Mouse (Mus musculus): ENCODE measurements around the gene Ubqln1. TPM values are rescaled to one million over a fixed set of nuclear protein-coding genes. Genes with fewer than 3 reads are reported as not detected.
A peak's percentile ranks its signal among the peaks of the same experiment; 100 is the strongest.

Ubqln1 gene
- polyA plus RNA-seq, 1 experiment = 92.7 TPM

- Histone ChIP-seq H3K27ac (replicated peaks; ENCODE audit: low read depth, low read length) (no peak overlapping the region), H3K4me3 (ENCODE audit: insufficient read depth, low read depth, low read length) (no peak overlapping the region)
These were observed 27.0 kb downstream of the Ubqln1 start for GRCm38 (mm10) chr13:58188412-58188811.

DNA sequence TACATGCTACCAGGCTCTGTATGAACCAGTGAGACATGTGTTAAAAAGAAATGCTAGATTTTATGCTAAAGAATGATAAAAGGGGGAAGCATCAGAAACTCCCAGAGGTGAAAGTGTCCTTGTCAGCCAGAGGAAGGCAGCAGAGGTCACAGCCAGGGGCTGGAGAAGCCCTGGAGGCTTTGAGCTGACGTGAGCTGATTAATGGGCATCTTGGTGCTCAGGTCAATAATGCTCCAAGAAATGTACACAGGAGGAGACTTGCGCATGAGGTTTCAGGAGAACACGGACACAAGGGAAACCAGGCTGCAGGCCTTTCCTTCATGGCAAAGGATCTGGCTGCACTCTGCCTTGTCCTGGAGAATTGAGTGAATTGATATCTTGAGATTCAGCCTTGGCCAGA lies 27.7 kb downstream of the Ubqln1 start:
- Histone ChIP-seq H3K27ac (replicated peaks; ENCODE audit: low read depth, low read length) (no peak overlapping the region), H3K4me1 (ENCODE audit: control insufficient read depth, insufficient read depth, insufficient read length, low read length) (no peaks in the 10 kb centered on the region), H3K4me3 (ENCODE audit: insufficient read depth, low read depth, low read length) (no peak overlapping the region)

More at GRCm38 (mm10) chr13:58188412-58188811, 27.0 kb downstream of the Ubqln1 start:
- H3K4me1 ChIP-seq (ENCODE audit: control insufficient read depth, insufficient read depth, insufficient read length, low read length) = no peaks in the 10 kb centered on the region

DNA sequence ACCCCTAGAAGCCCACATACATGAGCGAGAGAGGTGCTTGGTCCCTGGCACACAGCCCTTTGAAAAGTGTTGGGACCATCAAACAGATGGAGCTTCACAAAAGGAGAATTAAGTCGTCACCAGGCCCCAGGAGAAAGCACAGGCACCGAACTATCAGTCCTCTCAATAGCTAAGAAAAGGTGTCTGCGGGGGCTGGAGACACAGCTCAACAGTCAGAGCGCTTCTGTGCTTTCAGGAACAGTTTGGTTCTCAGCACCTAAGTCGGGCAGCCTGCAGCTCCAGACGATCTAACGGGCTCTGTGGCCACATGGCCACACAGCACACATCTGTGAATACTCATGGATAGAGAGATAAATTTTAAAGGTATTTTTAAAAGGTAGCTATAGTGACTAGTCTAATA lies 29.2 kb downstream of the Ubqln1 start:
- H3K4me3 ChIP-seq (ENCODE audit: insufficient read depth, low read depth, low read length) = no peak overlapping the region
- no peaks in the 10 kb centered on the region for H3K4me1 ChIP-seq (ENCODE audit: control insufficient read depth, insufficient read depth, insufficient read length, low read length)
- no peak overlapping the region for H3K27ac ChIP-seq (replicated peaks; ENCODE audit: low read depth, low read length)

GRCm38 (mm10) chr13:58184111-58184510 lies 31.3 kb downstream of the Ubqln1 start:
- Histone ChIP-seq H3K4me1 (ENCODE audit: control insufficient read depth, insufficient read depth, insufficient read length, low read length) (no peaks in the 10 kb centered on the region), H3K27ac (replicated peaks; ENCODE audit: low read depth, low read length) (no peak overlapping the region), H3K4me3 (ENCODE audit: insufficient read depth, low read depth, low read length) (no peak overlapping the region)

DNA sequence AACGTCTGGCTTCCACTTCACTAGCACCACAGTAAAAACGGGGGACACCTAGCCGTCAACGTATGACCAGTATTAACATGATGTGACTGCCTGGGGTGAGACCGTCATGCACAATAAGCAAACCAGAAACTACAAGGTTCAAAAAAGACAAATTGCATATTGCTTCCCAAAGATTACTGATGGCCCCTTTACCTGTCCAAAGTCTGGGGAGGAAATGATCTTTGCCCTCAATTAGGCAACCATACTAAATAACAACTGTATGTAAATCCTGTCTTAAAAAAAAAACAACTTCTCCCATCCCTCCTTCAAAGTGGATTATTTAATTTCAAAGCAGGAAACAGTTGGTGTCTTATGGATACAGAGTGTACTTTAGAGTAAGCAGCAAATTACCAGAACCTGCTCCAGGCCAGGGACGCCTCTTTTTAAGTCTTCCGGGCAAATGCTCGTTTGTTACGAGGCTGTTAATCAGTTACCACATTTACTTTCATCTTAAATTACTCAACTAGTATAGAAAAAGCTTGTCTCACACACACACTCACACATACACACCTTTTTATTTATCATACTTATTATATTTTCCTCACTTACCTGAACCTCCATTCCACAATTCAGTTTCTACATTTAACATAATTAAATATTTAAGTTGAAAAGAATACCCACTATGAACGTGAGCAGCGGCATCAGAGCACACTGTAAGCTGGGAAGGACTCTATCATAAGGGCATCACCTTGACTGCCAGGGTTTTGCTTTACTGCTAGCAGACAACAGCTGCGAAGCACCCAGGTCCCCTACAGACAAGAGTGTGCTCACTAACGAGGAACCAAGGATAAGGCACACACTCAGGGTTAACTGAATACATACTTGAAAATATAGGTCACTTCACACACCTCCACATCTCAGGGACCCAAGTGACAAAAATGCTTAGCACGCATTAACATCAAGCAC lies 33.6 kb downstream of the Ubqln1 start:
- H3K27ac ChIP-seq (replicated peaks; ENCODE audit: low read depth, low read length) = no peak overlapping the region

GRCm38 (mm10) chr13:58177511-58178208 lies 37.8 kb downstream of the Ubqln1 start:
- no peaks in the 10 kb centered on the region for H3K4me1 ChIP-seq (ENCODE audit: control insufficient read depth, insufficient read depth, insufficient read length, low read length)
- no peak overlapping the region for H3K4me3 ChIP-seq (ENCODE audit: insufficient read depth, low read depth, low read length)
- no peak overlapping the region for H3K27ac ChIP-seq (replicated peaks; ENCODE audit: low read depth, low read length)

More for the DNA sequence above, 33.6 kb downstream of the Ubqln1 start:
- no peaks in the 10 kb centered on the region for H3K4me1 ChIP-seq (ENCODE audit: control insufficient read depth, insufficient read depth, insufficient read length, low read length)
- no peak overlapping the region for H3K4me3 ChIP-seq (ENCODE audit: insufficient read depth, low read depth, low read length)

DNA sequence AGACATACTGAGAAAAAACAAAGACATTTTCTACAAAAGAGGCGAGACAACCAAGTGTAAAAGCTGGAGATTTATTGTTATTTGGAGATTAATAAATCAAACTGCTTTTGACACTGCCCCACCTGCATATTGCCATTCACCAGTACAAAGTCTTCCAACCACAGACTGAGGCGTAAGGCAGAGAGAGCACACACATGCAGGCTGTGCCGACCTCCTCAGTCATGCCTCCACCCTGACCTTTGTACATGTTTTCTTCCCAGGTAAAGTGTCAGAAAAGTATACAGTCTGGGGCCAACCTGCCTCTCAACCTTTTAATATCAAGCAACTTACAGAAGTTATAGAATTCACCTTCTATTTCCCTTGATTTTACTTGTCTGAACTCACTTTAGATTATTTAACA lies 39.3 kb downstream of the Ubqln1 start:
- no peak overlapping the region for H3K27ac ChIP-seq (replicated peaks; ENCODE audit: low read depth, low read length)
- no peaks in the 10 kb centered on the region for H3K4me1 ChIP-seq (ENCODE audit: control insufficient read depth, insufficient read depth, insufficient read length, low read length)
- H3K4me3 ChIP-seq (ENCODE audit: insufficient read depth, low read depth, low read length) = no peak overlapping the region

DNA sequence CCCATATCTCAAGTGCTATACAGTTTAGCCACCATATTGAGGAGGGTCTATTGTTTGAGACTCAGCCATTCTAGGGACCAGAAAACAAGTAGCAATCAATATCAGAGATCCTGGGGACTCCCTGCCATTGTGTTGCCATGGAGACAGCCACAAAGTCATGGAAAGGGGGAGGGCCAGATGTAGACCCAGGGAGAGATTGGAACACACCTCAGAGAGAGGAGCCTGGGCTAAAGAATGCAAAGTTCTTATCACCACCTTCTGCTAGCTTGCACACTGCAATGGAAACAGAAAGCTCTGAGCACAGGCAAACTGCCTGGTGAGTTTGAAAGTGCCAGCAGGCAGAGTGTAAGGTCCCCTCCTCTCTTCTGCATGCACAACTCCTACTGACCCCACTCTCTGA lies 47.3 kb downstream of the Ubqln1 start:
- Histone ChIP-seq H3K4me3 (ENCODE audit: insufficient read depth, low read depth, low read length) (no peak overlapping the region), H3K27ac (replicated peaks; ENCODE audit: low read depth, low read length) (no peak overlapping the region), H3K4me1 (ENCODE audit: control insufficient read depth, insufficient read depth, insufficient read length, low read length) (no peaks in the 10 kb centered on the region)

DNA sequence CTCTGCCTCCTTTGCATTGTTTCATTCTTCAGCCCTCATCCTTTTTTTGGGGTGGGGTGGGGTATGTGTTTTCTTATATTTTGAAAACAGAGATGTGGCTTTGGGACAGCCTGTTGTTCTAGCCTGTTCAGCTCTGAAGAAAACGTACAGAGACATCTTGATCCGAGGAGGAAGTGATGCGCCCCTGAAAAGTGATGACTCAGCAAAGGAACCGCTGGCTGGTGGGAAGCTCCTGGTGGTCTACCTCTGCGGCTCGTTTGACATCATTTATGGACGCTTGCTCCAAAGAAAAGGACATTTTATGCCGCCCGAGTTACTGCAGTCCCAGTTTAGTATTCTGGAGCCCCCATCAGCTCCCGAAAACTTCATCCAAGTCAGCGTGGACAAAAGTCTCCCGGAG lies 52.1 kb downstream of the Ubqln1 start:
- no peak overlapping the region for H3K4me3 ChIP-seq (ENCODE audit: insufficient read depth, low read depth, low read length)
- no peaks in the 10 kb centered on the region for H3K4me1 ChIP-seq (ENCODE audit: control insufficient read depth, insufficient read depth, insufficient read length, low read length)
- H3K27ac ChIP-seq (replicated peaks; ENCODE audit: low read depth, low read length) = no peak overlapping the region

- no peak overlapping the region for H3K27ac ChIP-seq (replicated peaks; ENCODE audit: low read depth, low read length)
- H3K4me1 ChIP-seq (ENCODE audit: control insufficient read depth, insufficient read depth, insufficient read length, low read length) = peaks cover 3% of the 10 kb centered on the region; the same call in 1 of the 2 replicates
- no peak overlapping the region for H3K4me3 ChIP-seq (ENCODE audit: insufficient read depth, low read depth, low read length)
These were observed 54.7 kb downstream of the Ubqln1 start for GRCm38 (mm10) chr13:58160761-58161160.

DNA sequence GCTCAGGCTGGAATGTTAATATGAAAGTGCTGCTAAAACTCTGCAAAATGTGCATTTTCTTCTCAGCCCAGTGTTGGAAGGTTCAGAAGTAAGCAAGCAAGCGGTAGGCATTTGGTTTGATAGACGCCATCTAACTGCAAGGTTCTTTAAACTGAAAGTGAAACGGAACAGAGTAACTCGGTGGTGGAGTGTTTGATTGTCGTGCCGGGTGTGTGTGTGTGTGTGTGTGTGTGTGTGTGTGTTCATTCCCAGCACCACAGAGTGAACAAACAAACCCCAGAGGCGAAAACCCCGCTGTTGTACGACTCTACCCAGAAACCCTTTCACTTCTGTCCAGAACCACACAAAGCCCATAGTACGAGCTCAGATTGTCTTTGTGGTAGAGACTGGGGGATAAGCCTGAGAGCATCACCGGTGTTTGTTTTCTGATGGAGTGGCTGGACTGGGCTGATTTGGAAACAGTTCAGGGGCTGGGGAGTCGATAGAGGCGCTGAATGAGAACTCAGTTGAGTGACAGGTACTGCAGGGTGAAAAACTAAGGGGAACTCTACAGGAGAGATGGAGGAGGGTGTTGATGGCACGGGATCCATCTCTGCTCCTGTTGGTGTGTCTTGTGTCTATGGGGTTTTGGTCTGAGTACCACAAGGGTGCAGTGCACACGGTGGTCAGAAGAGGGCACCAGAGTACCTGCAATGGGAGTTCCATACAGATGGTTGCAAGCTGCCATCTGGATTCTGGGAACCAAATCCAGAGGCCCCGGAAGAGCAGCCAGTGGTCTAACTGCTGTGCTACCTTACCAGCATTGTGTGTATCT lies 57.1 kb downstream of the Ubqln1 start:
- peaks cover 3% of the 10 kb centered on the region; the same call in 1 of the 2 replicates for H3K4me1 ChIP-seq (ENCODE audit: control insufficient read depth, insufficient read depth, insufficient read length, low read length)
- H3K4me3 ChIP-seq (ENCODE audit: insufficient read depth, low read depth, low read length) = peak overlapping the region; percentile 91
- peak overlapping the region; percentile 54 for H3K27ac ChIP-seq (replicated peaks; ENCODE audit: low read depth, low read length)

DNA sequence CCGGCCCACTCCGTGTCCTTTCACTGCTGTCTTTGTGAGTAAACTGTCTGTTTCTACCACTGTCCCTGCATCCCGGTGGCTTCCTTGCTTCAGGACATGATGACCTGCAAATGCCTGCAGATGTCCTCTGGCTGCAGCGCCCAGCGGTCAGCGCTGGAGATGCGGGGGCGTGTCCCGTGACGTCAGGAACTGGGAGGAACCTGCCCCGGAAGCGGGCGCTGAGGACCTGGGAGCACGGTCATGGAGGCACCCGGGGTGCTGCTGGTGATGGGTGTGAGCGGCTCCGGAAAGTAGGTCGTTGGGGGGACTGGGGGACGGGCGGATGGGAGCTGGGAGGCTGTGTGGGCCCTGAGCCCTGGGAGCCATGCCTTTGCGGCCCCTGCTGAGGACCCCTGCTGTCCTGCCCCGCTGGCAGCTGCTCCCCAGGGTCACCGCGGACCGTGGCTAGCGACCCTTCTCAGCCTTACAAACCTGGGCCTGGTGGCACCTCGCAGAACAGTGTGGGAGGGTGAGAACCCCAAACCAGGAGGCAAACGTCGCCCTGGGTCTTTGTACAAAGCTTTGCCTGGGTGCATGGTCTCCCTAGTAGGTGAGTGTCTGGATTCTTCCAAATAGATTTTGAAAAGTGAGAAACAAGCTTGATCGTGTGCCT lies 57.9 kb downstream of the Ubqln1 start, which contains the start of gene Idnk:
Gene Idnk, plus strand, starts transcription at position 203 of the 652 bp plus-strand sequence.
- Histone ChIP-seq H3K4me1 (ENCODE audit: control insufficient read depth, insufficient read depth, insufficient read length, low read length) (peaks cover 3% of the 10 kb centered on the region; the same call in 1 of the 2 replicates), H3K27ac (replicated peaks; ENCODE audit: low read depth, low read length) (peak within 1 kb of the TSS; percentile 54), H3K4me3 (ENCODE audit: insufficient read depth, low read depth, low read length) (peak within 1 kb of the TSS; percentile 91)

DNA sequence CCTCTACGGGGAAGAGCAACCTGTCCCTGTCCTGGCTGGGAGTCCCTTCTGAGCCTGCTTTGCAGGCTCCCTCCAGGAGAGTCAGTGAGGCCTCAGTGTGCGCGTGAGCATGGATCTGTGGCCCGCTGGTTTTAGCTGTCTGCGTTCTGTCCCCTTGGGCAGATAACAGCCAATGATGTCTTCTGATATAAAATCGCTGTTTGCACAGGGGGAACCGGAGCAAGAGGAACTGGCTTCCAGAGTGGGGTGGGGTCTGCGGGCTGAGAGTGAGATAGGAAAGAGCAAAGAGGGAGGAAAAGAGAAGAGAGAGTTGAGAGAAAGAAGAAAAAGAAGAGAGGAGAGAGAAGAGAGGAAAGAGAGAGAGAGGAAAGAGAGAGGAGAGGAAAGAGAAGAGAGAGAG lies 58.4 kb downstream of the Ubqln1 start:
- Histone ChIP-seq H3K4me1 (ENCODE audit: control insufficient read depth, insufficient read depth, insufficient read length, low read length) (peaks cover 3% of the 10 kb centered on the region; the same call in 1 of the 2 replicates), H3K4me3 (ENCODE audit: insufficient read depth, low read depth, low read length) (peak overlapping the region; percentile 91; the same call in 1 of the 2 replicates), H3K27ac (replicated peaks; ENCODE audit: low read depth, low read length) (no peak overlapping the region)

DNA sequence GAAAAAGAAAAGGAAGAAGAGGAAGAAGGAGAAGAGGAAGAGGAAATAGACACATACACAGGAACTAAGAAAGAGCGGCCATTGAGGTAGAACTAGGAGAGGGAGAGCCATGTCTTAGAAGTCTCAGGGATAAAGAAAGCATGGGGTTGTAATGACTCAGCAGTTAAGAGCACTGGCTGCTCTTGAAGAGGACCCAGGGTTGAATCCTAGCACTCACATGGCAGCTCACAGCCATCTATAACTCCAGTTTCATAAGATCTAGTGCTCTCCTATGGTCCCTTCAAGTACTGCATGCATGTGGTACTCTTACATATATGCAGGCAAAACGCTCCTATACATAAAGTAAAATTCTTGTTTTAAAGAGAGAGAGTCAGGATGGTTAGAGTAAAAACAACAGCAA lies 59.4 kb downstream of the Ubqln1 start:
- Histone ChIP-seq H3K27ac (replicated peaks; ENCODE audit: low read depth, low read length) (no peak overlapping the region), H3K4me1 (ENCODE audit: control insufficient read depth, insufficient read depth, insufficient read length, low read length) (peaks cover 3% of the 10 kb centered on the region; the same call in 1 of the 2 replicates), H3K4me3 (ENCODE audit: insufficient read depth, low read depth, low read length) (no peak overlapping the region)
